Mouse (Mus musculus) layer of hippocampus, adult 11-12 months (tissue): ENCODE results near the gene Rbm20.

Source experiments
- DNase-seq: peaks from one replicate; pipeline ENCODE4 v3.0.0; 2022; ENCODE audit warnings: low spot score

Gene Rbm20

DNA sequence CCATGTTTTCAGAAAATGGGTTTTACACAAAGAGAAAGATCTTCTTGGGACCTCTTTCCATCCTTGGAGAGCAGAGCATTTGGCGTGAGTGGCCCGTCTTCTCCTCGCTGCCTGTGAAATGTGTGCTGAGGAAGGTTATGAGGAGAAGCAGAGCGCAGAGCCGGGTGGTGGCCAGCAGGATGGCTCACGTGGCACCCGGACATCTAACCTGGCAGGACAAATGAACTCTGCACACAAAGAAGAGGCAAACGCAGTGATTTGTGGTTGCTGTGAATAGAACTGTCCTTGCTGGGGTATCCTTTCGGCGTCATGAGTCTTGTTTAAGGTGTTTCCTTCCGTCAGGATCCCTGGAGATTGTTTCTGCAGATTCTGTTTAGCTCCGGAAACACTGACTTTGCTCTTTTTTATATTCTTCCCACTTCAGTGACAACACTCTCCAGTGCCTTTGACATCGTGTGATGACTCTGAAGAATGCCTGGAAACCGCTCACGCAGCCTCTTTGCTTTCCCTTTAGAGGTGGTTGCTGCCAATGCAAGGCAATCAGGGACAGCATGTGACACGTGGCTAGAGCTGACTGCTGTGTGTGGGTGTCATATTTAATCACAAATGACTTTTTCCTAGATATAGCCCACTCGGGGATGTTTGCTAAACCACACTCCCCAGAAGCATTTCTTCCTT is 80.5 kb downstream of the Rbm20 start:
- peak; percentile 38 for DNase-seq

DNA sequence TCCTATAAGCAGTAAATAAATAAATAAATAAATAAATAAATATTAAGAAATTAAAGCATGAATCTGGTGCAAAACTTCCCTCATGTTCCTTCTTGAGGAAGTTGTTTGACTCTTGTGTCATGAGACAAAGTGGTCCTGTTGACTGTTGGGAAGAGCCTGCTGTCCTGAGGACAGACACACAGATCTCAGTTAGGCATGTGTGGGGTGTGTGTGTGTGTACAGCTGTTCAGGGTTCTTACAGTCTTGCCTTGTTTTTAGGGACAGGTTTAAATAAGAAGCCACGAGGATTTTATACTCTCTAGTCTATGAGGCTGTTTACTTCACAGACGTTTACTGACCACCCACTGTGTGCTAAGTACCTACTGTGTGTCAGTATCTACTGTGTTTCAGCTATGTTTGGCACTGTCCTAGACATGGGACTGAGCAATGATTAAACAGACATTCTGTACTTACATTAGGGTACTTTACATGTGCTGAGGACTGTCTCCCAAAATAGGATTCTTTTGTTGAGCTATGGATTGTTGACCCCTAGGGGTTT is 81.8 kb downstream of the Rbm20 start:
- no peak for DNase-seq

DNA sequence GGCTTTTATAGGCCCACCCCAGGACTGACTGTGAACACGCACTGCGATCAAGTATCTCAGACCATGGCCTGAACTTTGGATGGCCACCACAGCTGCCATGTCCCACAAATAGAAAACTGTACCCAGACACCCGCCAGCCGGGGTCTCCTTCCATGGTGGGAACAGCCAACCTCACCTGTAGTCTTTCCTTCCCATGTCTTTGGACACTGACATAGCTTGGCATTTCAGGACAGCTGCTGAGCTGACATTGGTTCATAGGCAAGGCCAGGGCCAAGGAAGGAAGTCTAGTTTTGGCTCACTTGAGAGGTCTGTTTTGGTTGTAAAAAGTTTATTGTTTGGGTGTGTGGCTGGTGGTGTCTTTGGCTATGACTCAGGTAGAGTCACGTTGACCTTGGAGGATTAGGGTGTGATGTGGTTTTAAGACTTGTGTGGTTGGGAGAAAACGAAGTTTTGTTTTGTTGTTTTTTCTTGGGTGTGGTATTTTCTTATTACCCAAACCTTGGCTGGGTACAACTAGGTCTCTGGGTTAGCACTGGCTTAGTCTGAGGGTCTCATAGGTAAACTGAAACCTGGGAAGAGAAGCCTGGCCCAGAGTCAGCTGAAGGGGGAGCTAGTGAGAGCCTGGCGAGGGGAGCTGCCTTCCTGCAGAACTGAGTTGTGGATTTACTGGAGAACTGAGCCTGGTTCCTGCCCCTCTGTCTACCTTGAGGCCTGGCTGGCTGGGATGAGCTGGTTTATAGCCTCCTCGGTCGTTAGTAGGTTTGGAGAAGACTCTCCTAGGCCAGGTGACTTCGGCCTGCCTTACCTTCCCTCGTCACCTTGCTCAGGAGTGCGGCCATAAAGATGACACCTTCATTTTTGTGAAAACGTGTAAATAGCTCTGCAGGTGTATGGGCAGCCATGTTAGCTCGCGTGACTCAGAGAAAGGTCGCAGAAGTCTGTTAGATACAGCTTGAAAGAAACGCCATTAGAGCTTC is 83.3 kb downstream of the Rbm20 start:
- no peak for DNase-seq

DNA sequence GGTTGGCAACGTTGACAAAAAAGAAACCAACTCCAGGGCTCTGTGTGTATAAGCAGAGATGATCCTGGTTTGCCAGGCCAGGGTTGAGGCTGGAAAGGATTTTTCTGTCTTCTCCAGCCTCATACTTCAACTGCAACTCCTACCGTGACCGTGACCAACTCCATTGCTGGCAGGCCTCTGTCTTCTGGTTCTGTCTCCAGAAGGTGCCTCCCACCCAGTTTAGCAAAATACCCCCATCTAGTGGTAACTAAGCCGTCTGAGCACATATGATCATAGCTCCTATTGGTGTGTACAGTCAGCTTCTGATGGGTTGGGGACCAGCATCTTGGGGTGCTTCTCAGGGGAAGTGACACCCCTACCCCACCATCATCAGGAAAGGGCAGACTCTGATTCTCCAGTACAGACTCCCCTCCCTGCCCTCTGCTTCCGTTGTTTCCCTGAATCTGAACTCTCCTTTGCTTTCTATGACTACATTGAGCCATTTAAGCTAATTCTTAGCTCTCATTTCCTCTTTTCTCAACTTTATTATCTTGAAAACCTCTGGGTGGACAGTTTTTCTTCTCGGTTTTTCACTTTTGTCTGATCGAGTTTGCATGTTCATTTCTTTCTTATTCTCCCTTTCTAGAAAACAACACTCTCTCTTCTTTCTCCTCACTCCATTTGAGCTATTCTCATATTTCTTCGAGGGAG is 85.8 kb downstream of the Rbm20 start:
- DNase-seq, result peak; percentile 14

DNA sequence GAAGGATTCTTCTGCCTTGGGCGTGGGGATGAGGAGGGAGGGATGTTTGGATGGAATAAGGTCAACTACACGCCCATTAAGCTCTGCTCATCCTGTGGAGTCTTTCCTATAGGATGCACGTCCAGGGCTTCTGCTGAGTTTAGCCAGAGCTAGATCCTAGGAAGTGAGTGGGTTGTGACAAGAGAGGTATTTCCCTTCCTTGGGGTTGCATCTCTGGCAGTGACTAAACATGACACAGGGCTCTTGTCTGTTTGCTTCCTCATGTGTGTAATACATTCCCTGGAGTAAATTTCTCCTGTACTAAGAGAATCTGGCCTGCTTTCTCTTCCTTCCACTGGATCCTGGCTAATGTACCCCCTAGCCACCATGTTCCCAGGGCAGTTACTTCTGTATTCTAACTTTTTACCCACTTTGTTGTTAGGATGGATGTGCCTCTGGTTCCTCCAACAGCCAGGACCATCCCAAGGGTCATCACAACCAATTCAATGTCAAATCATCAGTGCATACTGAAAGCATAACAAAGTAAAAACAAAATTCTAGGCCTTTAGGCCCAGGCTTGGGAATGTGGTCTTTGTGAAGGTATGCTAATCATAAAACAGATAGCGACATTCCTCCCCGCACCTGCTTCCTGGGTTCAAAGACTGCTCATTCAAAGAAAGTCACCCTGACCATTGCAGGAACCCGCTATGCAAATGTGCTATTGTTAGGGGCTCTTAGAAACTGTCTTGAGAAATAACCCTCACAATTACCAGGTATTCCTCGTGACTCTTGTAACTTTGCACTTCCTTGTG is 87.8 kb downstream of the Rbm20 start:
- no peak for DNase-seq

DNA sequence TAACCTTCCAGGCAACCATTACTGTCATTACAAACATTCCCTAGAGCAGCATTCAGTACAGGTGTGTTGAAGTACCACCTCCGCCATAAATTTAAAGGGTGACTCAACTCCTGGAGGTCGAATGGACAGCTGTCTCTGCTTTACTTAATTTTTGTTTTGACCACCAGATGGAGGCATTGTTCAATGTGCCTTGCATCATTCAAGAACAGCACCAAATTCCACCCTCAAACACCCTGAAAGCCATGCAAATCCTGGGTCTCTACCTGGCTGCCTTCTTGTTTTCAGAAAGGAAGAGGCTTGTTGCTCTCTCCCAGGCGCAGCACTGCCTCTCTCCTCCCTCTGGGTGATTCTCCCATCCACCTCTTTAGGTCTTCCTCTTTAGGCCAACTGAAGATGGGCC is 91.4 kb downstream of the Rbm20 start:
- peak; percentile 61 for DNase-seq

DNA sequence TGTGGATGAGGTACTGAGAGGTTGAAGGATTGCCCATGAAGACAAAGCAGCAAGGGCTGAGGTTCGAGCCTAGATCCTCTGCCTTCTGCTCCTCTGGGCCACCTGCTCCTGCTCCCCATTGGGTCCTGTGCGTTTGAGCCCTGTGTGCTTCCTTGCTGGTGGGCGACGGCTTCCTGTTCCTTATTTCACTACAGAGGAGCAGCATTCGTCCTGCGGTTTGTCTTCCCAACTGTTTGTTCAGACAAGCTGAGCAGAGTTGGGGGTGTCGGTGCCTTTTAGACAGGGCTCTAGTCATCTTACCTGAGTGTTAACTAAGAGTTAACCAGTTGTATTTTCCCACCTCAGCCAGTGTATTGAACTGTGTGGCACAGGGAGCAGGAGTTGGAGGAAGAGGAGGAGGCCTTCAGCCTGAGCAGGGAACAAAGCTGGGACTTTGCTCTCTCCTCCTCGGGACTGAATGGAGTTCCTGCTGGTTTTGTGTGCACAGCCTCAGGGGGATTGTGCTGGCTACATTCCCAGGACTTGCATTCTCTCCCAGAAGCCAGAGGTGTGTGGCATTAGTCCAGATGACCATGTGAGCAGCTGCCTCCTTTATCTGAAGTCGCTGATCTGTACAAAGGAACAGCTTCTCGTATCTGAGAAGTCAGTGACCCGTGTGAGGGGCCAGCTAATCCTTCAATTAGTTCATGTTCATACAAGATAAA is 97.0 kb downstream of the Rbm20 start:
- no peak for DNase-seq

DNA sequence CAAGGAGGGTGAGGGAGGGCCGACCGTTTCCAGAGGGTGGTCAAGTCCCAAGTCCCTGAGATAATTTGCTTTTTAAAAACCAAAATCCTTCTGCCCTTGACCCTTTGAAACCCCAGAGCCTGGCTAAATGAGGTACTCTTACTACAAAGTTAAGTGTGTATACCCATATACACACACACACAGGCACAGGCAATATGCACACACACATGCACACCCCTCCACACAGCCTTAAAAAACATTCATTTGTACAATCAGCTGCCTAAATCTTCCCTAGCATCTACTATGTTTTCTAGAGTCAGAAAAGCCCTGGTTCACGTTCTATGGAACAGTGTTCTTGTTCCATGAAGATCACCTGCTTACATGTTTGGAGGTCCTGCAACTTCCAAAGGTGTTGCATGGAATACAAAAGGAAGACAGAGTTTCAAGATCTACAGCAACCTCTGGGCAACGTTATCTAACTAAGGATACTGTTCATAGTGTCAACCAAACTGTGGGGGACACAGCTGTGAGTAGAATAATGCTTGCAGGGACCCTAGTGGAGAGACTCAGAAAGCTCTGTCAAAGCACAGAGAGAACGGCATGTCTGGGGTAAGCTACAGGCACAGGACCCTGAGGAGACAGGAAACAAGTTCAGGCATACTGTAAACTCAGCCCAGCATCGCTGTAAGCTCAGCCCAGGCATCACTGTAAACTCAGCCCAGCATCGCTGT is 97.7 kb downstream of the Rbm20 start:
- DNase-seq, result no peak

DNA sequence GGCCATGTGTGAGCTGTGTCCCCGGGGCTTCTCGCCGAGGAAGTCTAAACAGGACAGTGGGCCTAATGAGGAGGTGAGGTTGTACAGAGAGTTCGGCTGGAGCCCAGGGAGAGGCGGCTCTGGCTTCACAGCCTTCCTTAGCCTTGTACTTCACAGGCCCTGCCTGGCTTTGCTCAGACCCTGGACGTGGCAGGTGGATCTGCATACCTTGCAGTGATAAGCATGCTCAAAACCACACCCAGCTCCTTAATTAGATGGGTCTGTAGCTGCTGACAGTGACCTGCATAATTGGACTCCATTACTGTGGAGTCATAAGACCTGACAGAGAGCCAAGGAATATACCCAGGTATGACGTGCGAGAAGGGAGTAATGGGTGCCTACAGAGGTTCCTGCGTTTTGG is 102.3 kb downstream of the Rbm20 start:
- DNase-seq, result no peak

DNA sequence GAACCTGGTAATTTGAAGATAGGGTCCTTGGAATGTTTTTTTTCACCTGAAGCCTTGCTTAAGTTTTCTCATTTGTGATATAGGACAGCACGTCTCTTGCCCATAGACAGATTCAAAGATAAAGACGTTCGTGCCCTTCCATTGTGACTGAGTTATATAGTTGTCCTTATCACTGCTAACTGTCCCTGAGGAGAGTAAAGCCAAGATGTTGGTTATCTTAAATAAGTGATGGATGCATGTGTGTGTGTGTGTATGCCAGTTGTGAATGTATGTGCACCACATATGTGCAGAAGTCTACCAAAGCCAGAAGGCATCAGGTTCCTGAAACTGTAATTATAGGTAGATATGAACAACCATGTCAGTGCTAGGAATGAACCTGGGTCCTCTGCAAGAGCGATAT is 102.7 kb downstream of the Rbm20 start:
- DNase-seq, result no peak

DNA sequence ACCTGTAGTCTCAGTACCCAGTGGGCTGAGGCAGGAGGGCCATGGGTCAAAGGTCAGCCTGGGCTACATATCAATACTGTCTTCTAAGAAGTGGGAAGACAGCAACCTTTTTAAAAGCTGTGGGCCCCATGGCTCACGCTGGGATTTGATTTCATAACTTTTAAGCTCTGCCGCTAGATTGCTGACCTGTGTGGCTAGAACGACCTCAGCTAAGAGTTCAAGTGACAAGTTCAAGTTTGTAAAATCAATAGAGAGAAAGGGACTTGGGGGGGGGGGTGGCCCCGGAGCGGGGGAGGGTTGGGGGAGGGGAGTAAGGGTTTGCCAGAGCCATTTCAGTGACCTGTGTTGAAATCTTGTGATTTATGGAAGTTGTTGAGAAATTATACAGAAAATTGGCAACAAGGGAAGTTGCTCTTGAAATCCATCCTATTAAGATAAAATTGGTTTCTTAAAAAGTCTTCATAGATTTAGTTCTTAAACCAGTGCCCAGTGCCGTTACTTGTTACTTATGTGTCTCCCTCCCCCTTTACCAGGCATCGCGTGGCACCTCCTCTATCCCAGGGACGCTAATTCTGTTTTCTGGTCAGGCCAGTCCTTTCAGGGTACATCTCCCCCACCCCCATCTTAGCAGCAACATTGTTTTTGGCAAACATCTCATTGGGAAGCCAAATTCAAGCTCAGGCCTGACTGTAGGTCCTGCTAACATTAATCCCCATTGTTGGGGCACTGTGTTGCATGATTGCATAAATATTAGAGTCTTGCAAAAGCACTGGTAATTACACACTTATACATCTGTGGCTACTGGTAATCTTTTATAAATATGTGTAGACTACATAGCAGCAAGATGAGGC is 103.9 kb downstream of the Rbm20 start:
- DNase-seq, result no peak

DNA sequence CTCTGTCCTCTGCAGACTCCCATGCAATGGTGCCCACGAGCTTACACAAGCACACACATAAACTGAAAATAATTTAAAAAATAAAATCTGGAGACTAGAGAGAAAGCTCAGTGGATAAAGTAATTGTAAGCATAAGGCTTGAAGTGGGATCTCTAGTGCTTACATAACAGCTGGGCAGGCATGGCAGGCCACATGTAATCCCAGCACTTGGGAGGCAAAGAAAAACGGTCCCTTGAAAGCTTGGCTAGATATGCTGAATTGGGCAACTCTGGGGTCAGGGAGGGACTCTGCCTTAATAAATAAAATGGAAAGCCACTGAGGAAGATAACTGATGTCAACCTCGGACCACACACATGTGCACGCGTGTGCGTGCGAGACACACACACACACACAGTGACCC is 104.7 kb downstream of the Rbm20 start:
- no peak for DNase-seq

DNA sequence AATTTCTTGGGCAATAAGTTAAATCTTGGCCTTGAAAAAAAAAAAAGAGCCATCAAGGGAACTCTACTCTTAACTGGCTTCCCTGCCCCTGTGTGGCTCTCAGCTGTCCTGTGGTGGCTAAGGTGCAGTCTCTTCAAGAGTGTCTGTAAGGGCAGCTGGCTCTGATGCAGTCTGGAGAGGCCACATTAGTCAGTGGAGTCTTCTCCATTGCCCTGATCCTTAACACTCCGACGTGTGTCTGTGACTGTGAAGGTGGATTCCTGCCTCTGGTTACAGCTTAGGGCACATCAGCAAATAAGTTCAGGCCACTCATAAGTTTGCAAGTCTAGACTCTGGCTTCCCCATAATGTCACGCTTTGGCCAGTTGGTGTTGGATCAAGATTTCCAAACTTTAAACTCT is 108.2 kb downstream of the Rbm20 start:
- DNase-seq, result no peak

DNA sequence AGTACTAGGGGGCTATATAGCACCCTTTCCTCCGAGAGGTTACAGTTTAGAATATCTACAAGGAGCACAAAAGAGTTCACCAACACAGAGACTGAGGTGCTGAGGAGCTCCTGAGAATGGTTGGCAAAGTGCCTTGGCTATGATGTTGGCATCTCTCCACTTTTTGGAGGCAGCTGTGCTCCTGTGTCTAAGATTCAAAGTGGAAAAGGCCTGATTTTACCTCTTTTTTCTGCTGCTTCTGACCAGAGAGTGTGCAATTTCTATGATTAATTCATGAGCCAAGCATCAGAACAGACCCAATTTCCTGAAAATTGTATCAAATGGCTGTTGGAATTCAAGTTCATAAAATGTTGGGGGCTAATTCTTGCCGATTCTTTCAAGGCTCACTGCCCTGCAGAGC is 109.1 kb downstream of the Rbm20 start:
- DNase-seq, result no peak

DNA sequence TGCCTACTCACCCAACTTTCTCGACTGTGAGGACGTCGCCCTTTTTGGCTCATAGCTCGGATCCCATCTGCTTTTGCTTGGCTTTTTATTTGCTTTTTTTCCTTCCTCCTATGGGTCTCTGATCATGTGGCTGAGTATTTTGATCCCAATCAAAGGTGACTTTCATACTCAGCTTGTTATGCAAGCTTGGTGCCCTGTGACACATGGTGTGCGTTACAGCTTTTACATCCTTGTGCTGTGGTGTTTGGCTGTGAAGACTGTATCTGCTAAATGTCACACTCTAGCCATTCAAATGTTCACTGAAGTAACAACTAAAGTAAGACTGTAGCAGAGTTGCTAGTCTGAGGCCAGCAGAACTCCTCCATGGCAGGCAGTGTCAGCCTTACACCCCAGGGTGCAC is 109.7 kb downstream of the Rbm20 start:
- no peak for DNase-seq

DNA sequence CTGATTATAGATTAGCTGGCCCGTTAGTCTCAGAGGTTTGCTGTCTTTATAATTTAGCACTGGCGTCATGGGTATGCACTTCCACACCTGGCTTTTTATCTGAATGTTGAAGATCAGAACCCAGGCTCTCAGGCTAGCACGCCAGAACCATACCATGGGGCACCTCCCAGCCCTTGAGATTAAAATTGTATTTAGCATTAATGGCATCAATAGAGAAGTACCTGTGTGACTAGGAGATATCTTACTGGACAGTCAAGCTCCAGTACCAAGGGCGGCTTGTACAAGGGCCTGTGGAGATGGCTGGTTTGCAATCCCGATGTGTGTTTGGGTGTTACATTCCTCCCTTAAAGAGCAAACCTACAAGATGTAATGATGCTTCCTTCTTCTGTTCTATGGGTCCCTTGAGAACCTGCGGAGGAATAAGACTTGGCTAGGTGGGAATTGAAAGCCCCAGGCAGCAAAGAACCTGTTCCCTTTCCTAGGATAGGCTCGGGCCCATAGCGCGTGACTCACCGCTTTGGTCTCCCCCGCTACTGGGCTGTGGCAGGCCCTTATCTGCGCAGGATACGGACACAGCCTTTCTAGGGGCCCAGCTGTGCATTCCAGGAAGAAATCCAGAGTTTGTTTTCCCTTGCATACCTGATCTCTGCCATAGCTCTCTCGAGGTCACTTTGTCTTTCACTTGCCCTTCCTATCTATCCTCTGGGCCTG is 111.7 kb downstream of the Rbm20 start:
- no peak for DNase-seq

DNA sequence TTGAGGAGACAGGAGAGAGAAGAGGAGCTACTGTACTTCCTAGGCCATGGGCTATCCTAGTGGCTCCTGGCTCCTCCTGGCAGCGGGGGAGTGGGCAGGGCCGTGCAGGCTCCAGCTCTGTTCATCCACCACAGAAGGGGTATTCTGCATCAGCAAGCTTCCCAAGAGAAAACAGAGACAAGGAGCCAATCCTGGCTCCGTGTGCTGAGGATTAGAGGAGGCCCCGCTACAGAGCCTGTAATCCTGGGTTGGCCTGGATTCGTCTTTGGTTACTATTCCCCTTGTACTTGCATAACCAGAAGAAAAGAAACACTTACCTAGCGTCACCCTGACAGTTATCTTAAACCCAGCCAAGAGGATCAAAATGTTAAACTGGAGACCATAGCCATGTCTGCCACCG is 112.5 kb downstream of the Rbm20 start:
- DNase-seq, result no peak

DNA sequence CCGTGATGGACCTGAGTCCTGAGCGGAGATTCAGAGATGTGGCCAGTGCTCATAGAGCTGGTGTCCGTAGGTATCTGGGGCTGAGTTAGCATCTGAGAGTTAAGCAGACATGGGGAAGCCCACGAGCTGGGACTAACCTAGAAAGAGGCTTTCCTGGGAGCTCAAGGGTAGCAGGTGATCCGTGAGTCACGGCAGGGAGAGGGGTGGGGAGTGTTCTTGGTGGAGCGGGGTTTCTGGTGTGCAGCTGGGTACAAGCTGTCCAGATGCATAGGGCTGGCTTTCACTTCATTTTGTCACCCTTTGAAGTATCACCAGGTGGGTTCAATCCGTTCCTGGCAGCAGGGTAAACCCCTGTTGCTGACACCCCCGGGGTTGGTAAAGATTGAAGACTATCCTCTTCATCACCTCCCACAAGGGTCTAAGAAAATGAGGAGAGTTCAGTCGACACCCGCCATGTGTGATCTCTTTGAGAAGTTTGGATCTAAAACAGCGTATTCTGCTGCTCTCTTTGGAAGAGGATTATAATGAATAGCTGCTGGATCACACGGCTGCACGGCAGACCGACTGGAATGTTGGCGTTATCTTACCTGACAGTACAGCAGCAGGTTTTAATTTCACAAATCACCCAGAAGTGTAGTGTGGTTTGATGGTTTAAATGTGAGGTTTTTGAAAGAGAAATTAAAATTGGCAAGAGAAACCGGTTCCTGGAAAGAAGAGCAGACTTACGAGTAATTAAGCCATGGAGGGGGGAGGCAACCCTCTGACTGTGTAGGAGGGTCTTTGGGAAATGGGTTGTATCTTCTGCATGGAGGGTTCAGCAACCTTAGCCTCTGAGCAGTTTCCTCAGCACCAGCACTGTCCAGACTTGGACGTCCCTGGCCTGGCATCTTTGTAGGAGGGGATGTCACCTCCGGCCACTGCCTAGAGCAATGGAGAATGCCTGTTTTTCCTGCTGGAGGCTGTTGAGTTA is 114.9 kb downstream of the Rbm20 start:
- DNase-seq, result no peak
